Mouse (Mus musculus) CH12.LX (cell line): ENCODE data around the gene Stox2. TPM values are rescaled to one million over a fixed set of nuclear protein-coding genes. Genes with fewer than 3 reads are reported as not detected.

Experiments
- DNase-seq: peaks from one replicate; pipeline ENCODE4 v3.0.0-alpha.2; 2013; ENCODE audit errors: extremely low read depth
- H3K27ac ChIP-seq: 2 replicates; pipeline ENCODE4 v1.5.1; 2012; ENCODE audit warnings: low read depth, mild to moderate bottlenecking, control low read depth, moderate library complexity; ENCODE audit not compliant: insufficient read depth
- H3K27me3 ChIP-seq: replicated peaks from 2 replicates; pipeline ENCODE3; 2012; ENCODE audit warnings: inconsistent platforms
- H3K36me3 ChIP-seq, 2 experiments: replicated peaks in 1 of 2; 2 replicates each; pipeline versions ENCODE3 to v1.6.1; 2012; ENCODE audit warnings: inconsistent platforms in 1 of 2, low read length in 1 of 2, mild to moderate bottlenecking in 1 of 2, mixed read lengths in 1 of 2, moderate library complexity in 1 of 2; ENCODE audit not compliant: control insufficient read depth in 1 of 2, insufficient read depth in 1 of 2
- H3K4me1 ChIP-seq, 2 experiments: 2 replicates each; pipeline ENCODE4 v1.6.1; 2012; ENCODE audit warnings: inconsistent platforms in 1 of 2, moderate library complexity in 1 of 2; ENCODE audit not compliant: insufficient read depth in 2 of 2, control insufficient read depth in 1 of 2
- H3K4me2 ChIP-seq: 2 replicates; pipeline ENCODE4 v1.6.1; 2012; ENCODE audit warnings: low read depth, mild to moderate bottlenecking, control low read depth; ENCODE audit not compliant: poor library complexity, insufficient read depth, severe bottlenecking
- H3K4me3 ChIP-seq, 3 experiments: fragments of 150-350 bp in 1 of 3; sonication (generic) in 1 of 3; replicated peaks in 1 of 3; 2 replicates each; pipeline versions ENCODE3 to v1.5.1; 2011 to 2012; ENCODE audit warnings: low read depth in 2 of 3, low read length in 2 of 3, mild to moderate bottlenecking in 2 of 3, moderate library complexity in 2 of 3, control low read depth in 1 of 3, improper control_type of control experiment in 1 of 3, inconsistent platforms in 1 of 3, mixed read lengths in 1 of 3; ENCODE audit not compliant: poor library complexity in 1 of 3
- H3K79me2 ChIP-seq: replicated peaks from 2 replicates; pipeline ENCODE4 v1.6.1; 2012; ENCODE audit warnings: mild to moderate bottlenecking, moderate library complexity; ENCODE audit not compliant: control insufficient read depth, poor library complexity, insufficient read depth, severe bottlenecking; ENCODE audit errors: extremely low read depth
- H3K9ac ChIP-seq: 2 replicates; pipeline ENCODE4 v1.6.1; 2012; ENCODE audit warnings: low read depth, mild to moderate bottlenecking, control low read depth, moderate library complexity; ENCODE audit not compliant: insufficient read depth
- H3K9me3 ChIP-seq: replicated peaks from 2 replicates; pipeline ENCODE3; 2012; ENCODE audit warnings: low read length, inconsistent platforms, mixed read lengths
- E2F4 ChIP-seq: IDR thresholded peaks from 2 replicates; pipeline ENCODE4 v1.6.1; 2011; ENCODE audit warnings: low read depth, low read length, improper control_type of control experiment; ENCODE audit not compliant: insufficient replicate concordance
- EP300 ChIP-seq: IDR thresholded peaks from 2 replicates; pipeline ENCODE4 v1.6.1; 2011; ENCODE audit warnings: low read length, improper control_type of control experiment
- IRF4 ChIP-seq: IDR thresholded peaks from 2 replicates; pipeline ENCODE4 v1.6.1; 2014; ENCODE audit warnings: low read depth, mild to moderate bottlenecking, inconsistent platforms, low read length, improper control_type of control experiment
- MAFK ChIP-seq: IDR thresholded peaks from 2 replicates; pipeline ENCODE4 v1.6.1; 2011; ENCODE audit warnings: low read length, improper control_type of control experiment; ENCODE audit not compliant: insufficient replicate concordance
- MYC ChIP-seq: IDR thresholded peaks from 2 replicates; pipeline ENCODE4 v1.6.1; 2011; ENCODE audit warnings: low read depth, mild to moderate bottlenecking, improper control_type of control experiment, low read length
- TBP ChIP-seq: conservative IDR thresholded peaks from 2 replicates; pipeline ENCODE4 v1.6.1; 2011; ENCODE audit warnings: low read depth, low read length, improper control_type of control experiment
- UBTF ChIP-seq: IDR thresholded peaks from 2 replicates; pipeline ENCODE4 v1.6.1; 2012; ENCODE audit warnings: low read depth, mild to moderate bottlenecking, inconsistent platforms, low read length, improper control_type of control experiment, moderate library complexity
- ZC3H11A ChIP-seq: IDR thresholded peaks from 2 replicates; pipeline ENCODE4 v1.6.1; 2012; ENCODE audit warnings: low read depth, mild to moderate bottlenecking, inconsistent platforms, low read length, improper control_type of control experiment
- ZNF384 ChIP-seq: IDR thresholded peaks from 2 replicates; pipeline ENCODE4 v1.6.1; 2012; ENCODE audit warnings: low read depth, low read length, improper control_type of control experiment, inconsistent platforms
- dilution Hi-C: fragments of 300-500 bp; cut with MboI; formaldehyde crosslinking; loops from 2 replicates; pipeline ENCODE4 v1.14.3; 2020; ENCODE audit warnings: low sequenced_read_pairs; ENCODE audit not compliant: extremely low pct_unique_long_range_greater_than_20kb, extremely low pct_ligation_motif_present
- in situ Hi-C: fragments of 300-500 bp; cut with MboI; formaldehyde crosslinking; loops from 3 replicates; pipeline ENCODE4 v1.14.3; 2019; ENCODE audit warnings: low sequenced_read_pairs, low pct_ligation_motif_present, low pct_unique_long_range_greater_than_20kb, mixed read lengths
- polyA plus RNA-seq: library from polyadenylated mRNA; unstranded; fragments of >175 nt; gene quantifications from 2 replicates; pipeline ENCODE4 v1.2.1, GENCODE M21; 2012; ENCODE audit warnings: low read depth; ENCODE audit not compliant: insufficient read length
- total RNA-seq, 2 experiments: library from RNA; depleted of rRNA; stranded (reverse); fragments of 300-350 nt in 1 of 2; fragments of >200 nt in 1 of 2; gene quantifications; 2 replicates each; pipeline ENCODE4 v1.2.3; 2012 to 2014

Stox2 gene
- total and polyA plus RNA-seq, 3 experiments = 0.23 to 1.0 (median 0.42) TPM

GRCm38 (mm10) chr8:47191444-47192365 is 254.5 kb downstream of the Stox2 start:
- Histone ChIP-seq H3K4me2 (0 out of 2 replicates have a peak overlapping the region, but pooled peaks have one; percentile 4), H3K27me3 (no peaks in the 10 kb centered on the region), H3K27ac (no peak overlapping the region), H3K9ac (no peak overlapping the region), H3K4me1 (peaks cover 6 to 26% of the 10 kb centered on the region in 2 experiments), H3K79me2 (no peaks in the 10 kb centered on the region), H3K4me3 (no peak overlapping the region), H3K9me3 (no peaks in the 10 kb centered on the region), H3K36me3 (no peaks in the 10 kb centered on the region)
- TF ChIP-seq TBP (no peak), MYC (no peak), E2F4 (no peak), ZC3H11A (no peak), IRF4 (peak; percentile 72), UBTF (no peak), EP300 (peak; percentile 63), ZNF384 (peak; percentile 53)
- in situ Hi-C loops (loop anchor here (25.0 kb wide), 1 partner anchor 179 kb away; no protein-coding TSS in a partner anchor), dilution Hi-C loops (no loop called here)
- DNase-seq = peak; percentile 37

- Histone ChIP-seq H3K9ac (no peak overlapping the region), H3K4me2 (no peak overlapping the region), H3K27ac (no peak overlapping the region), H3K79me2 (no peaks in the 10 kb centered on the region), H3K9me3 (no peaks in the 10 kb centered on the region), H3K27me3 (no peaks in the 10 kb centered on the region)
- dilution Hi-C loops (no loop called here), in situ Hi-C loops (loop anchor here (25.0 kb wide), 1 partner anchor 173 kb away; no protein-coding TSS in a partner anchor)
- no peak for DNase-seq
- no peak for TF ChIP-seq MAFK
- TF ChIP-seq, all 38 proteins: peak for 0
- Histone ChIP-seq H3K4me3 (no peak overlapping the region), H3K36me3 (no peaks in the 10 kb centered on the region), H3K4me1 (peaks cover 0 to 11% of the 10 kb centered on the region in 2 experiments; a peak in 2 of 4 replicates)
Observed at GRCm38 (mm10) chr8:47185396-47185795, 260.8 kb downstream of the Stox2 start.
